Mouse (Mus musculus): Measurements from ENCODE around the gene Hist1h4f. TPM values are rescaled to one million over a fixed set of nuclear protein-coding genes. Genes with fewer than 3 reads are reported as not detected.
"Not testable (repeated sequence)": the region's sequence is repeated elsewhere in the genome, so short reads cannot be mapped to it uniquely, and the experiment has no call there.

Hist1h4f gene
- total and polyA plus RNA-seq, 2 experiments, result 77.8 TPM; not detected in 1

- Histone ChIP-seq H3K27me3 (ENCODE audit: control insufficient read depth, insufficient read depth, low read length) (no peaks in the 10 kb centered on the region), H3K36me3 (ENCODE audit: control insufficient read depth, insufficient read depth, low read length) (no peaks in the 10 kb centered on the region), H3K4me1 (ENCODE audit: control insufficient read depth, insufficient read depth, low read length) (0 out of 2 replicates have a peak, but pooled peaks cover 4% of the 10 kb centered on the region), H3K27ac (replicated peaks; ENCODE audit: insufficient read depth, low read depth, low read length) (no peak overlapping the region), H3K4me3 (ENCODE audit: insufficient read depth, low read depth, low read length) (no peak overlapping the region), H3K9ac (ENCODE audit: low read depth, low read length) (no peak overlapping the region), H3K79me2 (ENCODE audit: control insufficient read depth, insufficient read depth, low read length) (no peaks in the 10 kb centered on the region)
- DNase-seq (ENCODE audit: extremely low read depth, low read depth, low spot score), result no peak
- WGBS, result 62% methylated on average over 2 of the region's 2 CpGs
- no peak for TF ChIP-seq CTCF (IDR thresholded peaks at IDR 0.05; ENCODE audit: low read depth, low read length)
- no peak for TF ChIP-seq POLR2A (IDR thresholded peaks at IDR 0.05; ENCODE audit: extremely low read depth, insufficient read depth, low read length)
These were observed 13.0 kb upstream of the Hist1h4f start for GRCm38 (mm10) chr13:23564482-23564881.

- H3K9ac ChIP-seq (ENCODE audit: low read depth, low read length), result peak overlapping the region; percentile 61
- WGBS, result 1% methylated on average over 18 of the region's 18 CpGs
- peak; percentile 19; the same call in 1 of the 2 replicates for TF ChIP-seq CTCF (IDR thresholded peaks at IDR 0.05; ENCODE audit: low read depth, low read length)
- TF ChIP-seq POLR2A (IDR thresholded peaks at IDR 0.05; ENCODE audit: extremely low read depth, insufficient read depth, low read length), result no peak
- no peaks in the 10 kb centered on the region for H3K27me3 ChIP-seq (ENCODE audit: control insufficient read depth, insufficient read depth, low read length)
- peak overlapping the region; percentile 56 for H3K4me3 ChIP-seq (ENCODE audit: insufficient read depth, low read depth, low read length)
- peak overlapping the region; percentile 90 for H3K27ac ChIP-seq (replicated peaks; ENCODE audit: insufficient read depth, low read depth, low read length)
- peak; percentile 82 for DNase-seq (ENCODE audit: extremely low read depth, low read depth, low spot score)
- no peaks in the 10 kb centered on the region for H3K79me2 ChIP-seq (ENCODE audit: control insufficient read depth, insufficient read depth, low read length)
- H3K4me1 ChIP-seq (ENCODE audit: control insufficient read depth, insufficient read depth, low read length), result 0 out of 2 replicates have a peak, but pooled peaks cover 4% of the 10 kb centered on the region
- no peaks in the 10 kb centered on the region for H3K36me3 ChIP-seq (ENCODE audit: control insufficient read depth, insufficient read depth, low read length)
These were observed 11.4 kb upstream of the Hist1h4f start for GRCm38 (mm10) chr13:23562699-23563462.

GRCm38 (mm10) chr13:23561883-23562659, 10.6 kb upstream of the Hist1h4f start, which contains the start of gene Hist1h3e:
Gene Hist1h3e (minus strand): TSS chr13:23562369.
- not testable (repeated sequence) for H3K36me3 ChIP-seq (ENCODE audit: control insufficient read depth, insufficient read depth, low read length); H3K79me2 ChIP-seq (ENCODE audit: control insufficient read depth, insufficient read depth, low read length); H3K4me1 ChIP-seq (ENCODE audit: control insufficient read depth, insufficient read depth, low read length); H3K27me3 ChIP-seq (ENCODE audit: control insufficient read depth, insufficient read depth, low read length)
- under 1% methylated on average over 60 of the region's 67 CpGs for WGBS
- TF ChIP-seq POLR2A (IDR thresholded peaks at IDR 0.05; ENCODE audit: extremely low read depth, insufficient read depth, low read length), result peak; percentile 94
- peak within 1 kb of the TSS; percentile 90 for H3K27ac ChIP-seq (replicated peaks; ENCODE audit: insufficient read depth, low read depth, low read length)
- H3K9ac ChIP-seq (ENCODE audit: low read depth, low read length), result peak within 1 kb of the TSS; percentile 71
- peak; percentile 99 for DNase-seq (ENCODE audit: extremely low read depth, low read depth, low spot score)
- peak within 1 kb of the TSS; percentile 61 for H3K4me3 ChIP-seq (ENCODE audit: insufficient read depth, low read depth, low read length)

GRCm38 (mm10) chr13:23561531-23561882, 10.1 kb upstream of the Hist1h4f start:
- not testable (repeated sequence) for H3K79me2 ChIP-seq (ENCODE audit: control insufficient read depth, insufficient read depth, low read length); H3K27ac ChIP-seq (replicated peaks; ENCODE audit: insufficient read depth, low read depth, low read length); H3K4me1 ChIP-seq (ENCODE audit: control insufficient read depth, insufficient read depth, low read length); H3K36me3 ChIP-seq (ENCODE audit: control insufficient read depth, insufficient read depth, low read length); DNase-seq (ENCODE audit: extremely low read depth, low read depth, low spot score); H3K27me3 ChIP-seq (ENCODE audit: control insufficient read depth, insufficient read depth, low read length)
- Histone ChIP-seq H3K4me3 (ENCODE audit: insufficient read depth, low read depth, low read length) (peak overlapping the region; percentile 59), H3K9ac (ENCODE audit: low read depth, low read length) (peak overlapping the region; percentile 60)
- WGBS, result 0% methylated on average over 2 of the region's 5 CpGs

GRCm38 (mm10) chr13:23560699-23561098, 9.3 kb upstream of the Hist1h4f start:
- H3K27ac ChIP-seq (replicated peaks; ENCODE audit: insufficient read depth, low read depth, low read length); DNase-seq (ENCODE audit: extremely low read depth, low read depth, low spot score); H3K4me3 ChIP-seq (ENCODE audit: insufficient read depth, low read depth, low read length); H3K27me3 ChIP-seq (ENCODE audit: control insufficient read depth, insufficient read depth, low read length); H3K4me1 ChIP-seq (ENCODE audit: control insufficient read depth, insufficient read depth, low read length); H3K9ac ChIP-seq (ENCODE audit: low read depth, low read length); H3K79me2 ChIP-seq (ENCODE audit: control insufficient read depth, insufficient read depth, low read length); H3K36me3 ChIP-seq (ENCODE audit: control insufficient read depth, insufficient read depth, low read length): not testable (repeated sequence)
- 9% methylated on average over 2 of the region's 2 CpGs for WGBS

GRCm38 (mm10) chr13:23556906-23557305, 5.5 kb upstream of the Hist1h4f start:
- no peaks in the 10 kb centered on the region for H3K79me2 ChIP-seq (ENCODE audit: control insufficient read depth, insufficient read depth, low read length)
- H3K4me1 ChIP-seq (ENCODE audit: control insufficient read depth, insufficient read depth, low read length), result 0 out of 2 replicates have a peak, but pooled peaks cover 2% of the 10 kb centered on the region
- WGBS, result 44% methylated on average over 3 of the region's 3 CpGs
- no peak overlapping the region for H3K9ac ChIP-seq (ENCODE audit: low read depth, low read length)
- no peak overlapping the region for H3K4me3 ChIP-seq (ENCODE audit: insufficient read depth, low read depth, low read length)
- H3K27ac ChIP-seq (replicated peaks; ENCODE audit: insufficient read depth, low read depth, low read length), result no peak overlapping the region
- H3K27me3 ChIP-seq (ENCODE audit: control insufficient read depth, insufficient read depth, low read length), result no peaks in the 10 kb centered on the region
- TF ChIP-seq CTCF (IDR thresholded peaks at IDR 0.05; ENCODE audit: low read depth, low read length) (no peak), POLR2A (IDR thresholded peaks at IDR 0.05; ENCODE audit: extremely low read depth, insufficient read depth, low read length) (no peak)
- no peak for DNase-seq (ENCODE audit: extremely low read depth, low read depth, low spot score)
- no peaks in the 10 kb centered on the region for H3K36me3 ChIP-seq (ENCODE audit: control insufficient read depth, insufficient read depth, low read length)

Data from liver, adult 2 months (tissue).